11 mouse cellular contexts compared by ENCODE assay signal in the genomic region with DNA sequence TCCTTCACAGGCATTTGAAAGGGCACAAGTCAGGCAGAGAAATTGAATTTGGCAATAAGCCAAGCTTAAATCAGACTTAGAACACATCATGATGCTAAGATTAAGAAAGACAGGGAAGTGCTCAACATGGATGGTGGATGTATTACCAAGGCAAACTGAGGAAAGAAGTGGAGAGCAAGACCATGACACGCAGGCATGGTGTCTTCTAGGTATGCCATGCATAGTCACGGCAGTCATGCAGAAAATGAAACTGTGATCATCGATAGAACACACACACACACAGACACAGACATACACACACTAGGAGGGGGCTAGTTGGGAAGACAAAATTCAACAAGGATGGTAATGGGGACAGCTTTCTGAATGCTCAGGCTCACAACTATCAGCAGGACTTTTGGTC. TPM values are rescaled to one million over a fixed set of nuclear protein-coding genes. Genes with fewer than 3 reads are reported as not detected.
DNase-seq lines count a peak whose midpoint lies in the region; ATAC-seq and TF ChIP-seq lines count a peak whose summit lies in the region.
"Had no signal": no experiment of that assay in that cellular context is flagged by ENCODE, and none has a peak within 500 bp of the region (broad histone marks: within the 10 kb centered on the region; RNA-seq: fewer than 3 reads in every experiment).

No protein-coding gene starts in this region.

- H3K9me3 ChIP-seq in embryonic facial prominence, embryonic 12.5 days: no peaks in the 10 kb centered on the region
- H3K9me3 ChIP-seq in embryonic facial prominence, embryonic 10.5 days: no peaks in the 10 kb centered on the region
- no peaks in the 10 kb centered on the region for H3K9me3 ChIP-seq in limb, embryonic 14.5 days (ENCODE audit: control insufficient read depth, low read length)

- TF ChIP-seq CTCF in kidney, adult 2 months (conservative IDR thresholded peaks at IDR 0.05; ENCODE audit: insufficient read depth, insufficient read length, low read depth, low read length): no peak

- H3K4me3 ChIP-seq in embryonic facial prominence, embryonic 12.5 days: no peak overlapping the region
- H3K4me3 ChIP-seq in embryonic facial prominence, embryonic 10.5 days: no peak overlapping the region
- peak overlapping the region; percentile 48 for H3K4me3 ChIP-seq in kidney, adult 2 months (ENCODE audit: insufficient read depth, low read depth, low read length)
- peak overlapping the region; percentile 68 for H3K4me3 ChIP-seq in limb, embryonic 14.5 days (replicated peaks; ENCODE audit: low read length)
- H3K4me3 ChIP-seq: layer of hippocampus, adult 2 months had no signal

- no peak for ATAC-seq in embryonic facial prominence, embryonic 12.5 days (ENCODE audit: insufficient number of reproducible peaks, insufficient read depth, low FRiP score, low TSS enrichment)
- no peak for ATAC-seq in limb, embryonic 14.5 days (ENCODE audit: low FRiP score, low read depth)
- ATAC-seq in megakaryocyte-erythroid progenitor cell, adult 5-6 weeks (replicated peaks; ENCODE audit: low FRiP score, low TSS enrichment, poor library complexity, severe bottlenecking): no peak

- peak overlapping the region; percentile 96 for H3K4me2 ChIP-seq in embryonic facial prominence, embryonic 12.5 days (replicated peaks)
- peak overlapping the region; percentile 90 for H3K4me2 ChIP-seq in limb, embryonic 14.5 days (replicated peaks; ENCODE audit: low read depth, low read length, severe bottlenecking)

- H3K27me3 ChIP-seq in embryonic facial prominence, embryonic 12.5 days: peaks cover 24% of the 10 kb centered on the region
- H3K27me3 ChIP-seq in embryonic facial prominence, embryonic 10.5 days (replicated peaks; ENCODE audit: low read depth, poor library complexity, severe bottlenecking): peaks cover 60% of the 10 kb centered on the region
- H3K27me3 ChIP-seq in kidney, adult 2 months (replicated peaks; ENCODE audit: control insufficient read depth, insufficient read depth, low read length): no peaks in the 10 kb centered on the region
- H3K27me3 ChIP-seq in limb, embryonic 14.5 days (ENCODE audit: control insufficient read depth, insufficient read depth, low read length): no peaks in the 10 kb centered on the region

- H3K27ac ChIP-seq in embryonic facial prominence, embryonic 12.5 days: no peak overlapping the region
- H3K27ac ChIP-seq in embryonic facial prominence, embryonic 10.5 days (replicated peaks): no peak overlapping the region
- peak overlapping the region; percentile 81 for H3K27ac ChIP-seq in kidney, adult 2 months (ENCODE audit: insufficient read depth, low read depth, low read length)
- H3K27ac ChIP-seq in limb, embryonic 14.5 days (replicated peaks; ENCODE audit: low read depth, low read length): no peak overlapping the region
- H3K27ac ChIP-seq: layer of hippocampus, adult 2 months had no signal

- H3K36me3 ChIP-seq in embryonic facial prominence, embryonic 12.5 days: no peaks in the 10 kb centered on the region
- H3K36me3 ChIP-seq in embryonic facial prominence, embryonic 10.5 days (replicated peaks): no peaks in the 10 kb centered on the region
- no peaks in the 10 kb centered on the region for H3K36me3 ChIP-seq in kidney, adult 2 months (ENCODE audit: control insufficient read depth, insufficient read depth, low read length)
- peaks cover 3% of the 10 kb centered on the region; the same call in 1 of the 2 replicates for H3K36me3 ChIP-seq in limb, embryonic 14.5 days (ENCODE audit: control insufficient read depth, insufficient read depth, low read length)

- no peak for TF ChIP-seq POLR2A in kidney, adult 2 months (IDR thresholded peaks at IDR 0.05; ENCODE audit: low read depth, low read length)
- TF ChIP-seq POLR2A in limb, embryonic 14.5 days (IDR thresholded peaks at IDR 0.05; ENCODE audit: borderline replicate concordance, extremely low read depth, insufficient read depth, insufficient read length): no peak

- WGBS in embryonic facial prominence, embryonic 12.5 days: 92% methylated on average over 3 of the region's 3 CpGs
- 94% methylated on average over 3 of the region's 3 CpGs for WGBS in embryonic facial prominence, embryonic 10.5 days
- 81% methylated on average over 3 of the region's 3 CpGs for WGBS in kidney, adult 2 months
- 80% methylated on average over 3 of the region's 3 CpGs for WGBS in limb, embryonic 14.5 days

- peaks cover 6% of the 10 kb centered on the region; the same call in 1 of the 2 replicates for H3K4me1 ChIP-seq in embryonic facial prominence, embryonic 12.5 days
- H3K4me1 ChIP-seq in embryonic facial prominence, embryonic 10.5 days: peaks cover 19% of the 10 kb centered on the region
- no peaks in the 10 kb centered on the region for H3K4me1 ChIP-seq in kidney, adult 2 months (ENCODE audit: control insufficient read depth, insufficient read depth, low read length)
- peaks cover 33% of the 10 kb centered on the region for H3K4me1 ChIP-seq in limb, embryonic 14.5 days (ENCODE audit: control insufficient read depth, insufficient read depth, low read length)

- DNase-seq in embryonic facial prominence, embryonic 10.5 days (ENCODE audit: low spot score): no peak
- DNase-seq in kidney, adult 2 months: no peak
- no peak for DNase-seq in kidney, postnatal 14 days
- DNase-seq in 3T3-L1 (ENCODE audit: low read depth, low spot score): peak; percentile 25
- DNase-seq in limb, embryonic 14.5 days (ENCODE audit: low spot score): no peak
- DNase-seq in cerebellum, postnatal 36 days: no peak
- DNase-seq: cerebellum, postnatal 14 days had no signal

- H3K9ac ChIP-seq in embryonic facial prominence, embryonic 12.5 days: no peak overlapping the region
- no peak overlapping the region for H3K9ac ChIP-seq in limb, embryonic 14.5 days (ENCODE audit: low read depth, low read length, severe bottlenecking)

RNA-seq across cellular contexts. Expression of gene Adamts5, which starts 3.8 kb away (rescaled TPM):
- 3.5 TPM in 2 replicates for polyA plus RNA-seq in embryonic facial prominence, embryonic 12.5 days (2016; fragmentation: Nextera tagmentation; extraction: Ambion mirVana)
- 0.73 and 1.1 TPM in 2 replicates for polyA plus RNA-seq in embryonic facial prominence, embryonic 10.5 days (2016; fragmentation: Nextera tagmentation; extraction: Ambion mirVana)
- 5.7 and 5.9 TPM in 2 replicates for polyA plus RNA-seq in kidney, adult 2 months (2012; rRNA removed)
- polyA plus RNA-seq in limb, embryonic 14.5 days (2012; rRNA removed): 5.3 and 5.4 TPM in 2 replicates
- 10.7 and 10.9 TPM in 2 replicates for polyA plus RNA-seq in limb, embryonic 14.5 days (2014; fragmentation: Nextera tagmentation; extraction: Ambion mirVana)
- not detected in 2 replicates for total RNA-seq in megakaryocyte-erythroid progenitor cell, adult 5-6 weeks (2014; fragmentation: Nextera tagmentation)
- not detected in 2 replicates for total RNA-seq in megakaryocyte-erythroid progenitor cell, adult 5-6 weeks (2017)
- total RNA-seq: MEL had no signal

Comparison
In these comparisons a context has a peak if more than half of its experiments do, and no peak if none do; other contexts are left out.
1. H3K4me3 ChIP-seq: peak in kidney, adult 2 months (single experiment) and limb, embryonic 14.5 days (single experiment); none in embryonic facial prominence, embryonic 12.5 days (single experiment) and embryonic facial prominence, embryonic 10.5 days (single experiment).